Mouse (Mus musculus): ENCODE data around the gene Rbbp4. TPM values are rescaled to one million over a fixed set of nuclear protein-coding genes. Genes with fewer than 3 reads are reported as not detected.
A peak's percentile ranks its signal among the peaks of the same experiment; 100 is the strongest.
"Not testable (repeated sequence)": the region's sequence is repeated elsewhere in the genome, so short reads cannot be mapped to it uniquely, and the experiment has no call there.

Rbbp4 gene
- polyA plus RNA-seq, 1 experiment from 2014 or later, result 292 TPM

- Histone ChIP-seq H3K9ac (no peak overlapping the region), H3K4me2 (no peak overlapping the region), H3K36me3 (no peaks in the 10 kb centered on the region), H3K4me1 (peaks cover 58% of the 10 kb centered on the region), H3K9me3 (replicated peaks) (no peaks in the 10 kb centered on the region), H3K27me3 (replicated peaks) (peaks cover 48% of the 10 kb centered on the region), H3K27ac (no peak overlapping the region), H3K4me3 (no peak overlapping the region)
- 43% methylated on average over 11 of the region's 11 CpGs for WGBS (ENCODE audit: insufficient replicate concordance)
- no peak for ATAC-seq
Measured at GRCm38 (mm10) chr4:129374219-129374755, 39.1 kb upstream of the Rbbp4 start.

DNA sequence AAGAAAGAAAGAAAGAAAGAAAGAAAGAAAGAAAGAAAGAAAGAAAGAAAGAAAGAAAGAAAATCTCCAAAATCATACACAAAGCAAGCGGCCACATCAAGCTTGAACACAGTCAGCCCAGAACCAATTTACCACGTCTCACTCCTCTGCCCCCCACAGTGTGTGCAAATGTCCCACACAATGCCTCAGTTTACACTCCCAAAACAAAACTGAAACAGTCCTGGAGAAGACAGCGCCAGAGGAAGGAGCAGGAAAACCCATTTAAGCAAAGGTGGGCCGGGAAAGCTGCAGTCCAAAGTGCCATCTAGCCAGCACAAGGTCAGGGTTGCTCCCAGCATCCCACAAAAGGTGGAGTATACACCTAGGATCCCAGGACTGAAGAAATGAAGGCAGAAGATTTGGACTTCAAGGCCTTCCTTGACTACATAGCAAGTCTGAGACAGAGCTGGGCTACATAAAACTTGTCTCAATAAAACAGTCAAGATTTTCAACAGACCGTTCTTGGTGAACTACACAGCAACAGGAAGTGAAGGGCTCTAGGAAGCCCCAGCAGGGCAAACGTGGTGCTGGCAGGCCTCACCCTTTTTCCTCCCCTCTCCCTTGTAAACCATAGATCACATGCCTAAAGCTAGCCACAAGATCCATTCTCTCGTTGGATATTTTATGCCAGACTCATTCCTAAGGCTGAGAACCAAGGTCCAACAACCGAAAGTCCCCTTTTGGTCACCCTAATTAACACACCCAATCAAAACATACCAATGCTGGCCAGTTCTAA, 38.2 kb upstream of the Rbbp4 start:
- no peak overlapping the region for H3K4me3 ChIP-seq
- WGBS (ENCODE audit: insufficient replicate concordance), result 45% methylated on average over 8 of the region's 8 CpGs
- H3K36me3 ChIP-seq, result no peaks in the 10 kb centered on the region
- no peak overlapping the region for H3K9ac ChIP-seq
- H3K9me3 ChIP-seq (replicated peaks), result no peaks in the 10 kb centered on the region
- H3K4me1 ChIP-seq, result peaks cover 58% of the 10 kb centered on the region
- peaks cover 39% of the 10 kb centered on the region for H3K27me3 ChIP-seq (replicated peaks)
- no peak for ATAC-seq
- no peak overlapping the region for H3K27ac ChIP-seq
- H3K4me2 ChIP-seq, result no peak overlapping the region

GRCm38 (mm10) chr4:129371391-129371790, 36.2 kb upstream of the Rbbp4 start:
- WGBS (ENCODE audit: insufficient replicate concordance), result 80% methylated on average over 3 of the region's 3 CpGs
- Histone ChIP-seq H3K4me2 (no peak overlapping the region), H3K9me3 (replicated peaks) (no peaks in the 10 kb centered on the region), H3K27me3 (replicated peaks) (peaks cover 19% of the 10 kb centered on the region), H3K27ac (no peak overlapping the region), H3K4me3 (no peak overlapping the region), H3K36me3 (no peaks in the 10 kb centered on the region), H3K9ac (no peak overlapping the region), H3K4me1 (peaks cover 40% of the 10 kb centered on the region)
- no peak for ATAC-seq

GRCm38 (mm10) chr4:129365224-129365623, 30.1 kb upstream of the Rbbp4 start:
- no peak overlapping the region for H3K27ac ChIP-seq

DNA sequence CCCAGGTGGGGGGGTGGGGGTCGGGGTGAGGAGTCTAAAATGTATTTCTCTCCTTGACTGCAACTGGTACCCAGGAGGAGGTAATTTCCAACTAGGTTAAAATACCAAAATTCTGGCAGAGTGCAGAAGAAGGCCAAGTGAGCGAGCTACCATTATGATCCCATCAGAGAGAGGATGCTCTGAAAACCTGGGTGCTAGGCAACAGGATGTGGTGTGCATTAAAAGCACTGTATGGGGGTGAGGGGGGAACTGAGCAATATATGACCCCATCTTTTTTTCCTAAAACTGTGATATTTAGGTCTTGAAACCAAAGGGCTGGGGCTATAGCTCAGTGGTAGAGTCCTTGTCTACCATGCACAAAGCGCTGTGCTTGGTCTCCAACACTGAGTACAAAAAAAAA, 29.2 kb upstream of the Rbbp4 start:
- H3K4me3 ChIP-seq, result no peak overlapping the region
- no peak overlapping the region for H3K4me2 ChIP-seq
- peaks cover 5% of the 10 kb centered on the region; the same call in 1 of the 2 replicates for H3K27me3 ChIP-seq (replicated peaks)
- peaks cover 11% of the 10 kb centered on the region for H3K4me1 ChIP-seq
- no peaks in the 10 kb centered on the region for H3K9me3 ChIP-seq (replicated peaks)
- H3K36me3 ChIP-seq, result no peaks in the 10 kb centered on the region
- H3K27ac ChIP-seq, result no peak overlapping the region
- no peak for ATAC-seq
- 72% methylated on average over 3 of the region's 3 CpGs for WGBS (ENCODE audit: insufficient replicate concordance)
- H3K9ac ChIP-seq, result no peak overlapping the region

More at GRCm38 (mm10) chr4:129365224-129365623, 30.1 kb upstream of the Rbbp4 start:
- Histone ChIP-seq H3K9ac (no peak overlapping the region), H3K9me3 (replicated peaks) (no peaks in the 10 kb centered on the region), H3K4me3 (no peak overlapping the region), H3K4me2 (peak overlapping the region; percentile 28; the same call in 1 of the 2 replicates), H3K27me3 (replicated peaks) (peaks cover 2% of the 10 kb centered on the region; the same call in 1 of the 2 replicates), H3K4me1 (peaks cover 11% of the 10 kb centered on the region), H3K36me3 (no peaks in the 10 kb centered on the region)
- no peak for ATAC-seq
- WGBS (ENCODE audit: insufficient replicate concordance), result 62% methylated on average over 5 of the region's 5 CpGs

- H3K9ac ChIP-seq, result no peak overlapping the region
- ATAC-seq, result no peak
- no peaks in the 10 kb centered on the region for H3K9me3 ChIP-seq (replicated peaks)
- H3K4me2 ChIP-seq, result no peak overlapping the region
- H3K27me3 ChIP-seq (replicated peaks), result peaks cover 5% of the 10 kb centered on the region; the same call in 1 of the 2 replicates
- no peaks in the 10 kb centered on the region for H3K36me3 ChIP-seq
- no peak overlapping the region for H3K4me3 ChIP-seq
- H3K4me1 ChIP-seq, result peaks cover 11% of the 10 kb centered on the region
- H3K27ac ChIP-seq, result no peak overlapping the region
- WGBS (ENCODE audit: insufficient replicate concordance), result 81% methylated on average over 9 of the region's 9 CpGs
Measured at GRCm38 (mm10) chr4:129363463-129363862, 28.3 kb upstream of the Rbbp4 start.

- Histone ChIP-seq H3K4me2 (no peak overlapping the region), H3K9ac (no peak overlapping the region), H3K27me3 (replicated peaks) (peaks cover 5% of the 10 kb centered on the region; the same call in 1 of the 2 replicates), H3K4me1 (peaks cover 11% of the 10 kb centered on the region), H3K9me3 (replicated peaks) (no peaks in the 10 kb centered on the region), H3K36me3 (no peaks in the 10 kb centered on the region), H3K4me3 (no peak overlapping the region), H3K27ac (no peak overlapping the region)
- 79% methylated on average over 5 of the region's 5 CpGs for WGBS (ENCODE audit: insufficient replicate concordance)
- ATAC-seq, result no peak
Measured at GRCm38 (mm10) chr4:129362771-129363170, 27.6 kb upstream of the Rbbp4 start.

DNA sequence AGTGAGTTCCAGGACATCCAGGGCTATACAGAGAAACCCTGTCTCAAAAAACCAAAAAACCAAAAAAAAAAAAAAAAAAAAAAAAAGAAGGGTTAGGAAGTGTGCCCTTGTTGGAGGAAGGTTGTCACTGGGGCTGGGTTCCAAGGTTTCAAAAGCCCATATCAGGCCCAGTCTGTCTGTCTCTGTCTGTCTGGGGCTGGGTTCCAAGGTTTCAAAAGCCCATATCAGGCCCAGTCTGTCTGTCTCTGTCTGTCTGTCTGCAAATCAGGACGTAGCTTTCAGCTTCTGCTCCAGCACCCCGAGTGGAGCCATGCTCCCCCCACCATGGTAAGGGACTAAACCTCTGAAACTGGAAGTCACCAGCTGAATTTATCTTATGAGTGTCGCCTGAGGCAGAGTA, 27.1 kb upstream of the Rbbp4 start:
- H3K9ac ChIP-seq; ATAC-seq; H3K27me3 ChIP-seq (replicated peaks); H3K9me3 ChIP-seq (replicated peaks); H3K27ac ChIP-seq; H3K4me3 ChIP-seq; H3K36me3 ChIP-seq; H3K4me2 ChIP-seq: not testable (repeated sequence)
- peaks cover 11% of the 10 kb centered on the region for H3K4me1 ChIP-seq
- WGBS (ENCODE audit: insufficient replicate concordance), result 54% methylated on average over 3 of the region's 3 CpGs

GRCm38 (mm10) chr4:129357613-129358163, 22.5 kb upstream of the Rbbp4 start:
- peaks cover 5% of the 10 kb centered on the region; the same call in 1 of the 2 replicates for H3K27me3 ChIP-seq (replicated peaks)
- no peak for ATAC-seq
- H3K4me3 ChIP-seq, result no peak overlapping the region
- no peak overlapping the region for H3K4me2 ChIP-seq
- H3K27ac ChIP-seq, result no peak overlapping the region
- H3K9me3 ChIP-seq (replicated peaks), result no peaks in the 10 kb centered on the region
- no peak overlapping the region for H3K9ac ChIP-seq
- peaks cover 11% of the 10 kb centered on the region for H3K36me3 ChIP-seq
- WGBS (ENCODE audit: insufficient replicate concordance), result 82% methylated on average over 15 of the region's 15 CpGs
- H3K4me1 ChIP-seq, result peaks cover 6% of the 10 kb centered on the region

GRCm38 (mm10) chr4:129354236-129354635, 19.1 kb upstream of the Rbbp4 start:
- no peak overlapping the region for H3K4me2 ChIP-seq
- peaks cover 11% of the 10 kb centered on the region for H3K36me3 ChIP-seq
- H3K4me1 ChIP-seq, result peaks cover 7% of the 10 kb centered on the region; the same call in 1 of the 2 replicates
- H3K9ac ChIP-seq, result no peak overlapping the region
- 61% methylated on average over 15 of the region's 15 CpGs for WGBS (ENCODE audit: insufficient replicate concordance)
- no peak overlapping the region for H3K4me3 ChIP-seq
- no peak for ATAC-seq
- no peaks in the 10 kb centered on the region for H3K9me3 ChIP-seq (replicated peaks)
- H3K27ac ChIP-seq, result no peak overlapping the region
- H3K27me3 ChIP-seq (replicated peaks), result no peaks in the 10 kb centered on the region

GRCm38 (mm10) chr4:129353176-129353575, 18.0 kb upstream of the Rbbp4 start:
- Histone ChIP-seq H3K27ac (no peak overlapping the region), H3K9me3 (replicated peaks) (no peaks in the 10 kb centered on the region), H3K4me3 (no peak overlapping the region), H3K27me3 (replicated peaks) (no peaks in the 10 kb centered on the region), H3K4me2 (no peak overlapping the region), H3K9ac (no peak overlapping the region), H3K4me1 (peaks cover 7% of the 10 kb centered on the region; the same call in 1 of the 2 replicates), H3K36me3 (peaks cover 11% of the 10 kb centered on the region)
- no peak for ATAC-seq
- WGBS (ENCODE audit: insufficient replicate concordance), result 84% methylated on average over 12 of the region's 12 CpGs

GRCm38 (mm10) chr4:129351111-129351510, 15.9 kb upstream of the Rbbp4 start:
- Histone ChIP-seq H3K36me3 (peaks cover 24% of the 10 kb centered on the region), H3K9me3 (replicated peaks) (no peaks in the 10 kb centered on the region), H3K4me1 (peaks cover 7% of the 10 kb centered on the region; the same call in 1 of the 2 replicates), H3K9ac (no peak overlapping the region), H3K4me3 (no peak overlapping the region), H3K27ac (no peak overlapping the region), H3K27me3 (replicated peaks) (no peaks in the 10 kb centered on the region), H3K4me2 (no peak overlapping the region)
- 0 out of 2 replicates have a peak, but pooled peaks have one; percentile 32 for ATAC-seq
- WGBS (ENCODE audit: insufficient replicate concordance), result 69% methylated on average over 6 of the region's 6 CpGs
